Mouse (Mus musculus) 3T3-L1 (cell line): ENCODE measurements around the gene Slc16a6.
A peak's percentile ranks its signal among the peaks of the same experiment; 100 is the strongest.

Source experiments
- DNase-seq: peaks from one replicate; pipeline ENCODE4 v3.0.0-alpha.2; 2015; ENCODE audit warnings: low read depth, low spot score

Gene Slc16a6

DNA sequence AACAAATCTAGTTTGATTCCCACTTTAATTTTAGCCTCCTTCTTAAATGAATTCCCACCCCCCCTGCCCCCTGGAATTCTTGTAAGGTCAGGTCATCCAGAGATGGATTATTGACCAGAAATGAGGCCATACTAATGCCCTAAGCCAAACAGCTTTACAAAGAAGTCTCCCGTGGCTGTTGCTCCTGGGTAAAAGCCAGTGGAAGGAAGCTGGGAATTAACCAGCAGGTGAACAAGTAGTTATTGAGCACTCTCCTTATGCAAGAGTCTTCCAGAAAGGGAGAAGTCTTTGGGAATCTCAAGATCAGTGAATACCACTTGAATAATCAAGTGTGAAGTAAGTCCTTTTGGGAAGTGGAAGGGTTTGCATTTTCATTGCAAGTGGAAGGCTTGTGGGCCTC is 13.7 kb upstream of the Slc16a6 start:
- no peak for DNase-seq

DNA sequence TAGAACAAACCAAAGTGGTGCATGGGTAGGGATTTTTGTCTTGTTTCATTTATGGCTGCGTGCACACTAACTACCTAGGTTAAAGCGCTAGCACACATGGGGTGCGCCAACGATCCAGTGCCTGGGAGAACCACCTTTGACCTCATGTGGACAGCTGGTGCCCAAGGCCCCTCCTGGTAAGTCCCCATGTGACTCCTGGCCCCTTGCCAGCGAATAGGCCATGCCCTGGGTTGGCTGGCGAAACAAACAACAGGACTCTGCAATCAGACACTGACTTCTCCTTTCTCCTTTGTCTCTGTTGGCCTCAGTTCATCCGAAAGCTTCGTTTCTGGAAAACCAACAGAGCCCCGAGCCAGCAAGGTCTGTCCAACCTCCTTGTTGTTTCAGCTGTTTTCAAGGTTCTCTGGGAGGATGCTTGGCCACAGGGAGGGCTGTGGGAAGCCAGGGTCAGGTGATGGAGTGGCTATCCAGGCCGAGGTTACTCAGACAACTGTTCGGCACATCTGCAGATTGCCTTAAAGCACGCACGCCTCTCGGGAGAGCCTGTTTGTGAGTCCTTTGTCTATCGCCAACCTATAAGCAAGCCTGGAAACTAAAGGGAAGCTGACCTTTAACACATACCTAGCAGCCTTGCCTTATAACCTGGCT is 12.1 kb upstream of the Slc16a6 start:
- DNase-seq = no peak

DNA sequence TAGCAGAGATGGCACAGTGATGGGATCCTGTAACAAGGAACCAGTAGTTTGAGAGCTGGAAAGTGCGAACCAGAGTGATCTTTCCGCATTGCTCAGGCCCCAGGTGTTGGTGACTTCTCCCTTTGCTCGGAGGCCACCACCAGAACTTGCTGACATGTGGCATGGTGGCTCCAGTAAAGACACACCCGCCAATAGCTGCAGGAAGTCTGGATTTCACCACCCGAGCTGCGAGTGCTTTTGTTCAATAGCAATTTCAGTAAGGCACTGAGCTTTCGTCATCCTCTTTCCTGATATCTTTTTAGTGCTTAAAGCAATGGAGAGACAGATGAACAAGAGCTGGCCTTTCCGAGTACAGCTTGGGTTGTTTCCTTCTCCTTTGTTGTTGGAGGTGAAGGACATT is 7.0 kb upstream of the Slc16a6 start:
- no peak for DNase-seq

DNA sequence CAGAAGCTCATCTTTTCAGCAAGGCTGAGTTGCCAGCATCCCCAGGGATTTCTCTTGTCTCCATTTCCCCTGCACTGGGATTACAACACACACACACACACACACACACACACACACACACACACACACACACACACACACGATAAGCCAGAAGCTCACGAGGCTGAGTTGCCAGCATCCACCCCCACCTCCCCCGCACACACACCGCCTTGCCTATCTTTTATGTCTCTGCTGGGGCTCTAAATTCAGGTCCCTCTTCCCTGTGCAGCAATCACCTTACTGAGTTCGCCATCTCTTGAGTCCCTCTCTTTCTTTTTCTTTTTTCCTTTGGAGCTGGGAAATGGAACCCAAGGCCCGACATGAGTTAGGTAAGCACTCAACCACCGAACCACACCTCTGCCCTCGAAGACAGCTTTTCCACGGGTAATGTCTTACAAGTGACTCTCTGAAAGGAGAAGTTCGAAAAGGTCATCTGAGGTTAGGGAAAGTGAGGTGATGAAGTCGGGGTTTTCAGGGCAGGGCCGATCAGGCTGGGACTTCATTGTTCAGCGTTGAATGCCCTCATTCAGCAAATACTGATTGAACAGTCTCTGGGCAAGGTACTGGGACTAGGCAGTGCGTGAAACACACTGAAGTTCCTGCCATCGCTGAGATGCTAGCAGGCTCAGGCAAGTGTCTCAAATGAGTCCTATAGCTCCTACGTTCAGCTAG is 6.3 kb upstream of the Slc16a6 start:
- no peak for DNase-seq

DNA sequence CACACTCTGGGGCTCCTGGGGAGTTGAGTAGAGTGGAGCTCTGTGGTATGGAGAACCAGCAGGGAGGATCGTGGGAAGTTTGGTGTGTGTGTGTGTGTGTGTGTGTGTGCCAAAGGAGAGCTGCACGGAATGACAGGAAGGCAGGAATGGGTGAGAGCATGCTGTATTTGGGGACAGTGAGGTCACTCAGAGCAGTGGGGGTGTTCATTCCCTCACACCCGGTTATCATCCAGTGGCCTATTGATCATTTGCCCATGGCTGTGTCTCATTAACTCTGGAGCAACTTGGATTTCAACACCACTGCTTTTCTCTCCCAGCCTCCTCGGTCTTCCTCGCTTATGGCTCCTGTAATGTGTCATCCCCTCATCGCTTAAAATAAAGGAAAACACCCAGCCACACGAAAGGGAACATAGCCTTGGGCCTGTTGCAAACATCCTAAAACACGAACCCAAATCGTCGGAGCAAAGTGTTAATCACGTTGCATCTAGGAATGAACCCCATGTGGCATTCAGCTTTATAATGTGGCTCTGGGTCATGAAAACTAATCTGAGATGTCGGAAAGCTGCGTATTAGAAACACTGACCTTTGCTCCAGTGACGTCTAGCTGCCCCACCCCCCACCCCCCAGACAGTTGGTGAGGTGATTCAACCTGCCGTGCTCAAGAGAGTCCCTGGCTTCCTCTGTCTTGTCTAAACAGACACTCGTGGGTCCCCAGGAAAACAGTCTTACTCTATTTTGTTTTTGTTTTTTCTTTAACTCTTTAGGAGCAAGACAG is 4.4 kb upstream of the Slc16a6 start:
- DNase-seq = no peak

DNA sequence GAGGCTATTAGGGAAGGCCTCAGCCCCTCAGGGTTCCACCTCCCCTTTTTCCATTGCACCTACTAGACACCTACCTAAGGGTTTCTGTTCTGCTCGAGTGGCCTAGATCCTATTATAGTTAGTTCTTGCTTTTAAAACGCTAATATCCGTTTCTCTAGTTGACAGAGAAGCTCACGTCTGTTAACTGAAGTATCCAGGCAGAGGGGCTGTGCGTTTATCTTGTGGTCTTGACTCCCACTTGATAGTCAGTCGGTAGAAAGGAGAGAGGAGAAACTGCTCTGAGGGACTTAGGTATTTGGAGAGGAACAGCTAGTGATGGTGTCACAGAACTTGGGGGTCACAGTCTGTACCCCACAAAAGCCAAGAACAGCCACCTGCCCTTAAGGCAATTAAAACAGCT is 3.3 kb upstream of the Slc16a6 start:
- no peak for DNase-seq

DNA sequence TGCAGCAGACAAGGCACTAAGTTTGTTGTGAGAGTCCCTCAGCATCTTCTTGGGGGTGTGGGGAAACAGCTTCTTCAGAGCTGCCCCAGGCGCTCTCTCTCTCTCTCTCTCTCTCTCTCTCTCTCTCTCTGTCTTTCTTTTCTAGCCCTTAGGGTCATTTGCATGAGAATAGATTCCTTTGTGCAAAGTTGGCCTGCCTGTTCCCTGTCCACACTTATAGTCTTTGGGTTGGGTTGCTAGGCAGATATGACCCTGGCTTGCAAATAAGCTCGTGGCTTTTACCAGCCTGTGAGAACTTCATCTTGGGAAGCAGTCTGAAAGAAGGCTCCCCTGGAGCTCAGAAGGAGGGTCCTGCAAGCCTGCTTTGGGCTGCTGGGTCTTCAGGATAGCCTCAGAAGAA is 2.8 kb upstream of the Slc16a6 start:
- DNase-seq = no peak

DNA sequence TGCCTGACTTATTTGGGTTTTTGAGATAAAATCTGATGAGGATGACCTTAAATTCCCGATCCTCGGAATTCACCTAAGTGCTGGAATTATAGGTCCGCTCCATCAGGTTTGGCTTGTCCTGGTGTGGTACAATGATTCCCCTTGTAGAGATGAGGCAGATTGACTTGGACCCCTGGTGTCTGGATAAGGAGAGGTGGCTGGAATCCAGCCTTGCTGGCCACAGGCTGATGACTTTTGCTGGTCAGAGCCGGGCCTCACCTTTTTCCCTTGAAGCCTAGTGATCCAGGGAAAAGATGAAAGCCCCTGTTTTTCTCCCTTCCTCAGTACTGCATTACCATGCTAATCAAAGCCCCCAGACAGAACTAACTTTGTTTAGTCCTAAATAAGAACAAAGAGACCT is 2.3 kb upstream of the Slc16a6 start:
- DNase-seq = no peak

DNA sequence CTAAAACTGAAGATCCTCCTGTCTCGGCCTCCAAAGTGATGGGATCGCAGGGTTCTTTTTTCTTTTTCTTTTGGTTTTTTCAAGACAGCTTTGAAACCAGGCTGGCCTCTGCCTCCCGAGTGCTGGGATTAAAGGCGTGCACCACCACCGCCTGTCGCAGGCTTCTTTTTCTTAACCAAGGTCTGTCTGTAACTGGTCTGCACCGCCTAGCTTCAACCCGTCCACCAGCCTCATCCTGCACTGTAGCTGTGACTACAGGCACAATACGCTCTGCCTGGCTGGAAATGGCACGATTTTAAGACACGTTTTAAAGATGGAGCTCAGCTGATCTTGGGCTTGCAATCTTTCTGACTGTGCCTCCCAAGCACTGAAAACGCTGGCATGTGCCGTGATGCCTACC is 1.4 kb upstream of the Slc16a6 start:
- no peak for DNase-seq

DNA sequence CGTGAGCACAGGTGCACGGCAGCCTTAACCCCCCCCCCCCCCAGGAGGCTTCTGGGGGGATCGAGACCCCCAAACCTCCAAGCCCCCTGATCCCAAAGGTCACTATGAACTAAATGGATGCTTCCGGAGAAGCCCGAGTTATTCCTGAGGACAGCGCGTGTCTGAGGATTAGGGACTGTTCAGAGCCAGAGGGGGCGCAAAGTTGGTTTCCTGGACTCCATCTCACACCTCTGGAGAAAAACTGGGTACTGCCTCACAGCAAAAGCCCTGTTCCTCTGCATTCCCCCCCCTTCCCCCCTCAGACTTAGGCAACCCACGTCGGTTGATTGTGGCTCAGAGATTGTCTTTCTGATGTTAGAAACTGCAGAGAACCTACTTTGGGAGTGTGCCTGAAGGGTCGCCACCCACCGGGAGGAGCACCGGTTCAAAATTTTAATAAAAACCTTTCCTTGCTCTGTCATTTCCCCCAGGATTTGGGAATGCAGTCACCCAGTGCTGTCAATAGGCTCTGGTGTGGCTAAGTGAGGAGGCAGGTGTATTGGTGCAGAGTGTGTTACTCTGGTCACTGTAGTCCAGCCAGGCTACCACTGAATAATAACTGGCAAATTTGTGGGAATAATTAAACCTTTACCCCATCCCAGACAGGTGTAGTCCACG is 816 bp upstream of the Slc16a6 start:
- peak; percentile 9 for DNase-seq

DNA sequence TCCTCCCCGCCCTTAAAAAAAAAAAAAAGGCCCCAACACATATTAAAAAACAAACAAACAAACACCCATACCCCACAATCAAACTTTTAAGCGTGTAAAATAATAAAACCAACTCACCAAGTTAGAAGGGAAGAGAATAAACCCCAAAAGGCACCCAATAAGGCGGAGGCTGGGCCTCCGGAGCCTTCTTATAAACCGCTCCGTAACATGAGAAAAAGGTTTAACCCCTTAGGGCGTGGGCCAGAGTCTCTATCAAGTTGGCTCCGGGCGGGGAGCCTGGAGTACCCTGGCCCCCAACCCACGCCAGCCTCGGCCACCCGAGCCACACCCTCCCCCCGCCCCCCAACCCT is 602 bp downstream of the Slc16a6 start:
- DNase-seq = peak; percentile 28

DNA sequence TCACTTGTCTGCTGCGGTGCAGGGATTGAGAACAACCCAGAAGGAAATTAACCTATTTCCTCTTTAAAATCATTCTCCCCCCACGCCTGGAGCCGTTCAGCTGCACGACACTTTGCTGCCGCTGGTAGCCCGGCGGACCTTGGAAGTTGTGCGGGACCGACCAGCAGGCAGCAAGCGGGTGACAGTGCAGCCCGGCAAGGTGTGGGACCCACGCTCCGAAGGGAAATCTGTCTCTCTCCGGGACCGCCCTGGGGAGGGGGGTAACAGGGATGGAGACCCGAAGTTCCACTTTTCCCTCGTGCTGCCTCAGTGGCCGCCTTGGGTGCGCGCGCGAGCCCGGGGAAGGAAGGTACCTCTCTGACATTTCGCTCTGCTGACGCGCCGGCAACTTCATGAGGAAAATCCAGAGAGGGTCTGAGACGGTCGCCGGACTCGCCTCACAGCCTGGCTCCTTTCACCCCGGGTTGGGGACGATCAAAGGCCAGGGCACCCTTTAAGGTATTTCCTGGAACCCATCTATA is 1.2 kb downstream of the Slc16a6 start:
- no peak for DNase-seq

DNA sequence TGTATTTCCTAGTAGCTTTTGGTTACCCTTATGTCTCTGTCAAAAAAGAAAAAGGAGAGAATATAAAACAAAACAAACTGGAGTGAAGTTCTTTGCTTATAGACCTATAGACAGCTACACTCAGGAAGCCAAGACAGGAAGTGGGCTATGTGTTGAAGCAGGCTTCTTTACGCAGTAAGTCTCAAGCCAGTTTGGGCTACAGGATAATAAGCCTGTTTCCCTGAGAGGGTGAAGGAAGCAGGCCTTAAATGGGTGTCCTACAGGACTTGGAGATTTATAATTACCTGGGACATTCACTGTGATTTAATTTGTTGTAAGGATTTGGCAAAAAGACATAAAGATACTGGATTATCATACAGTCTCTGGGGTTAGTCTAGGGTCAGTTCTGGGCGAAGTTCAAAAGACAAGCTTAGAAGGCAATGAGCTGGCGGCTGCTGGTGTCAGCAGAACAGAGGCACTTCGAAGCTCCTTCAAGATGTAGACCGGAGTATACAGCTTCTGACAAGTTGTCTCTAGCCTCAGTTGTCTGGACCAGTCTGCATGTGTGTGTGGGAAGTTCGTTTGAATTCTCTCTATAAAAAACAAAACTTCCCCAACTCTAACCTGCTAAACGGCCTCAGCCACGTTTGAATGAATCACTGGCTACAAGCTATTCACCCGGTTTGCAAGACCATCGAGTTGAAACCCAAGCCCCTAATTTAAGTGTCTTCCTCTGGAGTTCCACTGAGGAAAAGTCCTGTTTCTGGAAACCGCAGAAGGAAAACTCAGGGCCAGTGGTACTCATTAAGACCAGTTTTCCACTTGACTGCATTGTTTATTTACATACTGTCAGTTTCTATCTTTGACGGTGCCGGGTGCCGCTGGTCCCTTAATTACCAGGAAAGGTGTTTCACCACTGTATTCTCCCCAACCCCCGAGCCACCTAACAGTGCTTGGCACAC is 2.2 kb downstream of the Slc16a6 start:
- DNase-seq = no peak

DNA sequence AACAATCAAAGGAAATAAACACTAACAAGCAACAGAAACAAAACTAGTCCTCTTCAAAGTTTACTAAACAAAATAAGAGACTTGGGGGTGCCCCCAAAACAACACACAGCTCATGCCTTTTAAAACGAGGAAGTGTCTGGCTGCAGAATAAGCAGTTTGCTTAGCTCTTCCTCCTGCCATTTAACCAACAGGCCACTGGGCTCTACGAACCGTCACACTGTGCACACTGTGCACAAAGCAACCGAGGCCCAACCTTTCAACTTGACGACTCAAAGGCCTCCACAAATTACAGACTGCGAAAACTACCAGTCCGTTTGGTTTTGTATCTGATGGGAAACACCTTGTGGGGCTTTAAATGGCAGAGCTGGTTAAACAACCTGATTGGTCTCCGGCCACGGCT is 3.2 kb downstream of the Slc16a6 start:
- no peak for DNase-seq

DNA sequence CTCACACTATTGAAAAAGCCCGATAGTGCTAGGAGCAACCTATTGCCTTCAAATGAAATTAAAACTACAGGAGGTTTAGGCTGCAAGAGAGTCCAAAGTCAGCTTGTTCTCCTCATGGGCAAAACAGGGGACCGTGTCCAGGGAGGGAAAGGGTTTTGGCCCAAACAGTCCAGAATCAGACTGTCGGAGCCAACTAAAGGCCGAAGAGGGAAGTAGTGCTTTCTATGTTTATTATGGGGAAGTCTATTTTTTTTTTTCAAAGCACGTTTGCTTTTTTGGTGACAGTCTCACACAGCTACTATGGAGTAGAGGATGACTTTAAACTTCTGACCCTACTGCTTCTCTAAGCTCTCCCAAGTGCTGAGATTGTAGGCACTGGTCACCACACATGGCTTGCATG is 5.3 kb downstream of the Slc16a6 start:
- no peak for DNase-seq

DNA sequence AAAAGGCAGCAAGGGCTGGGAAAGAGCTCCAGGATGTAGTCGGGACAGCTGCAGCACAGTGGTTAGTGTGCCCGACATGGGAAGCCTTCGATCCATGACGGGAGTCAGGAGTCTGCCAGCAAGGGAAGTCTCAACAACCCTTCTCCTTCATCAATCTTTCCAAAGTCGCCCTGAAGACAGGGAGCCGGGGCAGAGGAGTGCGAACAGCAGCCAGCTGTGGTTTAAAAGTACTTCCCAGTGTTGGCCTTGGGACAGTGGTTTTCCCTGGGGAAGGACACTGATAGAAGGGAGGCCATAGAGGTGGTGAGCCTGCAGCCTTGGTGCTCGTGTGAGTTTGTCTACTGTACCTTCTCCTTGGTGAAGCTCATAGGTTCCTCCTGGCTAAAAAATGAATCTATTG is 6.4 kb downstream of the Slc16a6 start:
- DNase-seq = no peak

DNA sequence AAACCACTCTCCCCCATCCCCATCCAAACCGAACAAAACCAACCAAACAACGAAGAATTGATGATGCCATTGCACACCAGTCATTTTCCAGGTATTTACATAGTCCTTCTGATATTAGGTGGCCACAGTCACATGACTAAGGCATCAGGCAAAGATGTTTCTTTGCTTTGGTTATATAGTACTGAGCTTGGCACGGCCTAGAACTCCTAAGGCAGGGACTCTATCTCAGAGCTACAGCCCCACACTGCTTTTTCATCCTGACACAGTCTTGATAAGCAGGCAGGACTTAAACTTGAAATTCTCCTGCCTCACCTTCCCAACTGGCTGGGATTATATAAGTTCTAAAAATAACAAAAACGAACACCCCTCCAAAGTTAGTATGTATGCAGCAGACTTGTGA is 8.3 kb downstream of the Slc16a6 start:
- no peak for DNase-seq

DNA sequence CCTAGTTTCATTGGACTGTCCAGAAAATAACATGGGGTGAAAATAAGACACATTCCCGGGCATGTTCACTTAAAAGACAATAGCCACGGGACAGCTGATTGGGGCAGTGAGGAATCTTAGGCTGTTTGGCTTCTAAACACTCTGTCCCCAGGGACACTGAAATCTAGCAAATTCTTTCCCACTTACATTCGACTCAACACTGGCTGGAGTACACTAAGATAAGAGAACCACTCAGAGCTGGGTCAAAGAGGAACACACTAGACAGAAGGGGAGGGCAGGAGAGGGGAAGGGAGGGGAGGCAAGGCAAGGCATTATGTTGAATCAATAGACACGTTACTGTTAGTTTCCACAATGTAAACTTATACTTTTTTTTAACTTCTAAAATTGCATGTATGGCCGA is 12.8 kb downstream of the Slc16a6 start:
- DNase-seq = peak; percentile 62

DNA sequence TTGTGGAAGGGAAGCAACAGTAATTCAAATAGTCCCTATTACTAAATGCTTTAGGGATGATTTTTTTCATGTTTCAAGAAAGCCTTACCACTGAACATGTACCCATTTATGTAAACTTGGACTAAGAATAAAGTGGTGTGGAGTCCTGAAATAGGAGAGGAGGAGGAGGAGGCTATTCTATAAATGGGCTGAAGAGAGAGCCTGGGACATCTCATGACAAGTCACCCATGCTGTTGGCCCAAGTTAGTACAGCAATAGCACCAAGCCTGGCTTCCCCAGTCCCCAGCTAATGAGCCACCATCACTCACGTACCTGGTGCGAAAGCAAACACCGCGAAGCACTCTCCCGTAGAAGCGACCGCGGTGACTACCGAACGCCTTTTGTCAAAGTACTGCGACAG is 15.2 kb downstream of the Slc16a6 start:
- DNase-seq = no peak

DNA sequence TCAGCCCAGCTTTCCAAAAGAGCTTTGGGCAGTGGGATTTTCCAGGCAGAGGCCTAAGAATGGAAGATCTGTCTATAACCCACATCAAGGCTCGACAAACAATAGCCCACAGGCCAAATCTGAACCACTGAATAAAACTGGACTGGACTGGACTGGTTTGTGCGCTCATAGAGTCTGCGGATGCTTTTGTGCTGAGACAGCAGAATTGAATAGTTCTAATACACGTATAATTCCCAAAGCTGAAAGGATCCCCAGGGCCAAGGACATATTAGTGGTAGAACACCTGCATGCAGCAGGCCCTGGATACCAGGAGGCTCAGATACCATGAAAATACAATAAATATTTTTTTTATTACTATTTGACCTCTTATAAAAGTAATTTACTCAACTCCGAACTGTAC is 17.1 kb downstream of the Slc16a6 start:
- no peak for DNase-seq

DNA sequence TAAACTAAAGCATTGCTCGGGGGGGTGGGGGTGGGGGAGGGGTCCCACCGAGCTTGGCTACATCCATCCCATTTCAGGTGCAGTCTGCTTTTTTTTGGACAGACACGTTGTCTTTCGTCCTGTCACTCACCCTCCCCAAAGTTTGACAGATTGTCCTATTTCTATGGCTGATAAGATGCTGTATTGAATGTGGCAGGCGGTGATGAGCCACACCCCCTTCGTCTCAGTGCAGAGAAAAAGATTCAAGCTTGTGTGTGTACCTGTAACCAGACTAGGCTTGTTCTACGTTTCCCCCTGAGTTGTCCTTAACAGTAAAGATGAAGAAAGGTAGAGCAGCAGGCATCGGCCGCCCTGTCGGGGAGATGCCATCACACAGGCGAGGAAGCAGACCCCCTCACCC is 22.2 kb downstream of the Slc16a6 start:
- no peak for DNase-seq
